Mouse (Mus musculus) neural tube, embryonic 15.5 days (tissue): ENCODE results near the gene Ccdc8. TPM values are rescaled to one million over a fixed set of nuclear protein-coding genes. Genes with fewer than 3 reads are reported as not detected.

Experiments used
- ATAC-seq: fragments of 200-750 bp; cut with Nextera tagmentation; 2 replicates; pipeline ENCODE4 v1.8.0; 2017; ENCODE audit warnings: mild to moderate bottlenecking, moderate TSS enrichment, moderate library complexity; ENCODE audit not compliant: low FRiP score
- H3K27ac ChIP-seq: fragments of 300-500 bp; sonication (generic); replicated peaks from 2 replicates; pipeline ENCODE4 v1.5.1; 2015; ENCODE audit warnings: mild to moderate bottlenecking, inconsistent platforms
- H3K27me3 ChIP-seq: fragments of 300-500 bp; sonication (generic); replicated peaks from 2 replicates; pipeline ENCODE4 v1.6.1; 2015; ENCODE audit warnings: inconsistent platforms
- H3K36me3 ChIP-seq: fragments of 300-500 bp; sonication (generic); 2 replicates; pipeline ENCODE4 v1.6.1; 2015; ENCODE audit warnings: inconsistent platforms
- H3K4me1 ChIP-seq: fragments of 300-500 bp; sonication (generic); 2 replicates; pipeline ENCODE4 v1.6.1; 2015; ENCODE audit warnings: inconsistent platforms
- H3K4me2 ChIP-seq: fragments of 300-500 bp; sonication (generic); 2 replicates; pipeline ENCODE4 v1.6.1; 2015; ENCODE audit warnings: inconsistent platforms, mild to moderate bottlenecking, moderate library complexity
- H3K4me3 ChIP-seq: fragments of 300-500 bp; sonication (generic); replicated peaks from 2 replicates; pipeline ENCODE4 v1.5.1; 2015; ENCODE audit warnings: mild to moderate bottlenecking, inconsistent platforms
- H3K9ac ChIP-seq: fragments of 300-500 bp; sonication (generic); replicated peaks from 2 replicates; pipeline ENCODE4 v1.6.1; 2015; ENCODE audit warnings: mild to moderate bottlenecking, inconsistent platforms
- H3K9me3 ChIP-seq: fragments of 300-500 bp; sonication (generic); replicated peaks from 2 replicates; pipeline ENCODE4 v1.6.1; 2016; ENCODE audit warnings: inconsistent platforms
- WGBS: fragments of 180-500 bp; shearing (Covaris S2); methylation state at CpG from one replicate; pipeline ENCODE4 v1.1.7; 2015; ENCODE audit warnings: mixed read lengths; 5-methylcytosine and 5-hydroxymethylcytosine counted together
- polyA plus RNA-seq: library from polyadenylated mRNA; unstranded; fragments of >200 nt; fragmentation: Nextera tagmentation; extraction: Ambion mirVana; gene quantifications from 2 replicates; pipeline ENCODE4 v1.2.1, GENCODE M21; 2015

Ccdc8 gene
- 7.7 and 13.9 TPM in 2 replicates for polyA plus RNA-seq

GRCm38 (mm10) chr7:16992451-16992807, at the start of gene Ccdc8:
Gene Ccdc8, plus strand, starts transcription at chr7:16992708.
- Histone ChIP-seq H3K4me2 (peak within 1 kb of the TSS; percentile 53), H3K27ac (peak within 1 kb of the TSS; percentile 77), H3K27me3 (0 out of 2 replicates have a peak, but pooled peaks cover 3% of the 10 kb centered on the region), H3K4me1 (peaks cover 54% of the 10 kb centered on the region), H3K9me3 (no peaks in the 10 kb centered on the region), H3K4me3 (peak within 1 kb of the TSS; percentile 40), H3K9ac (no peak within 1 kb of the TSS), H3K36me3 (no peaks in the 10 kb centered on the region)
- WGBS: 95% methylated on average over 5 of the region's 5 CpGs
- no peak for ATAC-seq

GRCm38 (mm10) chr7:16942861-16943260, 49.6 kb upstream of the Ccdc8 start:
- Histone ChIP-seq H3K27me3 (no peaks in the 10 kb centered on the region), H3K27ac (peak overlapping the region; percentile 93), H3K36me3 (no peaks in the 10 kb centered on the region), H3K4me3 (no peak overlapping the region), H3K4me2 (no peak overlapping the region), H3K9me3 (no peaks in the 10 kb centered on the region), H3K4me1 (peaks cover 75% of the 10 kb centered on the region), H3K9ac (no peak overlapping the region)
- 25% methylated on average over 4 of the region's 4 CpGs for WGBS
- no peak for ATAC-seq

DNA sequence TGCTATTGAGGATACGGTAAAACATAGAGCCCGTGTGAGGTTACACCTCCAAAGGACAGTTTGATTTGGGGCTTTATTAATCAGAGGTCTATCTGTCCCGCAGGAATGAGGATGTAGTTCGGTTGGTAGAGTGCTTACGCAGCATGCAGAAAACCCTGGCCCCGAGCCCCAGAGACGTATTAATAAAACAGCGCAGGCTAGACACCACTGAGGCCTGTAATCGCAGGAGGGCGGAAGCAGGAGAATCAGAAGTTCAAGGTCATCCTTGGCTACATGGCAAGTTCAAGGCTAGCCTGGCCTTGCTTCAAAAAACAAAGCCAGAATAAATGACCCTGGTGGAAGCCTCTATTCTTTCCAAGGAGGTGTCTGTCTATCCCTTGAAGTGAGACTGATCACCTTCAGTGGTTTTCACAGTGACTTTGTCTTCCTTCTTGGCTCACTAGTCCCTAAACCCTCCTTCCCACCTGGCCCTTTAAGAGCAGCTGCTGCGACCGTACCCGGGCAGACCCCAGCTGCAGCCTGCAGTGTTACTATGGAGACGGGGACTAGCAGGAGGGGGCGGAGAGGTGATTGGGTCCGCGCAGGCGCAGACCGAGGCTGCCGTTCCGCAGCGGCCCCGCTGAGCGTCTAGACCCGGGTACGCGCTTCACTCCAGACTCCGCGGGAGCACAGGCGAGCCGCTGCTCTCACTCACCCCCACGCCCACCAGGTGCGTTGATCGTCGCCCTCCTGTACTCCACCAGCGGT, 48.3 kb upstream of the Ccdc8 start, which contains the start of gene Pnmal2:
Pnmal2 (plus strand) TSS at position 622 of the 747 bp plus-strand sequence.
- H3K4me3 ChIP-seq: peak within 1 kb of the TSS; percentile 68
- H3K9ac ChIP-seq: peak within 1 kb of the TSS; percentile 90
- H3K27ac ChIP-seq: peak within 1 kb of the TSS; percentile 93
- no peaks in the 10 kb centered on the region for H3K27me3 ChIP-seq
- no peaks in the 10 kb centered on the region; the same call in 1 of the 2 replicates for H3K36me3 ChIP-seq
- H3K4me1 ChIP-seq: peaks cover 75% of the 10 kb centered on the region
- WGBS: 8% methylated on average over 36 of the region's 36 CpGs
- no peaks in the 10 kb centered on the region for H3K9me3 ChIP-seq
- H3K4me2 ChIP-seq: peak within 1 kb of the TSS; percentile 93
- ATAC-seq: peak; percentile 86

DNA sequence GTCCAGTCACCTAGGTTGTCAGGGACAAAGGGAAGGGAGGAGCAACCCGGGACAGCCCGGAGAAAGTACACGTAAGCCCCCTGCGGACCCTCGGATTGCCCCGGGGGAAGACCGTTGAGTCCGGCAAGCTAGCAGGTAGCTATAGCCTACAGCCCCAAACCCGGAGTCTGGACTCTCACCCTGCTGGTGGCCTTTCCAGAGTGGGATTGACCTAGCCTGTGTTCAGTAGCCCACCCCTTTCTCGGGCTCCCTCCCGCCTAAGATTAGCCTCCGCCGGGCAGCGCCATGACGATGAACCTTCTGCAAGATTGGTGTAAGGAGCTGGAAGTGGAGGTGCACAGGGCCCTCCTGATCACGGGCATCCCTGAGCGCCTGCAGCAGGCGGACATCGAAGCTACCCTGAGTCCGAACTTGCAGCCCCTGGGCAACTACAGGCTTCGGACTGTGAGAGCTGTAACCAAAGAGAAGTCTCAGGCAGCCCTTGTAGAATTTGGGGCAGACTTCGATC, 47.6 kb upstream of the Ccdc8 start:
- Histone ChIP-seq H3K27ac (peak overlapping the region; percentile 93), H3K4me3 (peak overlapping the region; percentile 68), H3K4me2 (peak overlapping the region; percentile 93), H3K9ac (peak overlapping the region; percentile 90), H3K9me3 (no peaks in the 10 kb centered on the region), H3K27me3 (no peaks in the 10 kb centered on the region), H3K36me3 (no peaks in the 10 kb centered on the region; the same call in 1 of the 2 replicates), H3K4me1 (peaks cover 79% of the 10 kb centered on the region)
- peak; percentile 18 for ATAC-seq
- 2% methylated on average over 22 of the region's 22 CpGs for WGBS

DNA sequence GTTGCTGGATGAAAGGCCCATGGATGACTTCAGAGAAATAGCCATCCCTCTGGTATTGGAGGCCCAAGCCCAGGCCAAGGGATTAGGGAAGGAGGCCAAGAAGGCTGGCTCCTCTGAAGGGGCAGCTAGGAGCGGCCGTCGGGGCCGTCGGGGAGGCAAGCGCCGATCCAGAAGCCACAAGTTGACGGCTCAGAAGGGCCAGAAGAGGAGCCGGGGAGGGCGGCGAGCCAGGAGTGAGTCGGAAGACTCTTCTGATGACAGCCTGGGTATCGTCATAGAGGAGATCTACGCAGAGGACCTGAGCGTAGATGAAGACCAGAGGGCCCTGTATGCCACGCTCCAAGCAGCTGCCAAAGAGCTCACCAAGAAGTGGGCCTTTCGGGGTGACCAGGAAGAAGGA, 47.1 kb upstream of the Ccdc8 start:
- Histone ChIP-seq H3K4me1 (peaks cover 79% of the 10 kb centered on the region), H3K9ac (peak overlapping the region; percentile 90), H3K36me3 (no peaks in the 10 kb centered on the region; the same call in 1 of the 2 replicates), H3K27ac (peak overlapping the region; percentile 93), H3K27me3 (no peaks in the 10 kb centered on the region), H3K4me2 (peak overlapping the region; percentile 93), H3K4me3 (peak overlapping the region; percentile 68), H3K9me3 (no peaks in the 10 kb centered on the region)
- no peak for ATAC-seq
- 11% methylated on average over 17 of the region's 17 CpGs for WGBS

DNA sequence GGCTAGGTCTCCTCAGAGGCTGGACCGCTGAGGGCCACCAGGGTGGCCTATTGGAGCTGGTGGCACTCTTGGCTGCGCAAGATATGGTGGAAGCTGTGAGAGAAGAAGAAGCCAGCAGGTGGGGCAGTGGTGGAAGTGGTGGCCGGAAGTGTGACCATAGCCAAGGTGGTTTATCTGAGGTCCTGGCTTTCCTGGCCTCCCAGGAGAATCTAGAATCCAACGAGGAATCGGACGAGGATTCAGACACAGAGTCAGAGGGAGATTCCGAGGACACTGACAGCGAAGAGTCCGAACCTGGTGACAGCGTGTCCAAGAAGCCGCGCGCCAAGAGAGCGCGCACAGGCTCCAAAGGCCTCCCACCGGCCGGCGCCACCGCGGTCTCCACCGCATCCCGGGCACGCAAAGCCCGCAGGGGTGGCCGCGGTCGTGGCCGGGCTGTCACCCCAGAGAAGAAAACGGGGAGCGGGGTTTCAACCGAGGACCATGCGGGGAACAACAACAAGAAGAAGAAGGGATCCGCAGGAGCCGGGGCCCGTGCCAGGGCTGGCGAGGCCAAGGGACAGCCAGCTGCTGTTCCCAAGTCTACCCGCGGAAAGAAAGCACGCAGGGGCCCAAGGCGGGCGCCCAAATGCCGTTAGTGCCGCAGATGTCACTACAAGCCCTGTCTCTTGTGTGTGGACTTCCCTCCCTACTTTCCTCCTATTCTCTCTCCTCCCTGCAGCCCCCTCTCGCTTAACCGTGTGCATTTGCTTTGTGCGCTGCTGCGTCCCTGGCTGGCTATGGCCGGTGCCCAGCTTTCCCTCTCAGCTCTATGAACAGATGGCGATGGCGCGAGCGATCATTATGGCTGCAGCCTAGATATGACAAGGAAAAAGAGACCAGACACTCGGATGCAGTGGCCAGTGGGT, 45.8 kb upstream of the Ccdc8 start:
- 2% methylated on average over 53 of the region's 53 CpGs for WGBS
- H3K4me1 ChIP-seq: peaks cover 84% of the 10 kb centered on the region

DNA sequence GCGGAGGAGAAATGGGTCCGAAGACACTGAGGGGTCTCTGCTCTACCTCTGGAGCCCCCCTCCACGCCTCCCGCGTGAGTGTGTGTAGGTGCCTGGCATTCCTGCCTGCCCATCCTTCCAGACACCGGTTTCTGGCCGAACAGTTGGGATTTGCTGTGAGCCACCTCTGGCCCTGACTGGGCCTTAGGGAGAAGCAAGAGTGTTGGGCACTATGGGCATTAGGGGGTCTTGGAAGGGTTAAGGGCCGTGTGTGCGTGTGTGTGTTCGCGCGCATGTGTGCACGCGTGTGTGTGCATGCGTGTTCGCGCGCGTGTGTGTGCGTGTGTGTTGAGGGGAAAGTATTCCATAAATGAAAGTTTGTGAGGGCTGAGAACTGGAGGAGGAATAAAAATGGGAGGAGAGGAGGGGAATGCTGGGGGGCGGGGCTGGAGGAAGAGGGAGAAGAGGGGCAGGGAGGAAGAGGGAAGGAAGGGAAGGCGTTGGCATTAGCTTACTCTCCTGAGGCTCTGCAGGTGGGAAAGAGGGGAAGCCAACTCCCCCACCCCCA, 45.1 kb upstream of the Ccdc8 start:
- H3K9ac ChIP-seq: peak overlapping the region; percentile 90
- WGBS: 8% methylated on average over 22 of the region's 22 CpGs
- H3K4me2 ChIP-seq: peak overlapping the region; percentile 93
- peaks cover 84% of the 10 kb centered on the region for H3K4me1 ChIP-seq
- no peak for ATAC-seq
- H3K27me3 ChIP-seq: no peaks in the 10 kb centered on the region
- H3K36me3 ChIP-seq: no peaks in the 10 kb centered on the region; the same call in 1 of the 2 replicates
- no peaks in the 10 kb centered on the region for H3K9me3 ChIP-seq
- H3K4me3 ChIP-seq: peak overlapping the region; percentile 68
- H3K27ac ChIP-seq: peak overlapping the region; percentile 93

More for the DNA sequence above, 45.8 kb upstream of the Ccdc8 start:
- Histone ChIP-seq H3K27me3 (no peaks in the 10 kb centered on the region), H3K9me3 (no peaks in the 10 kb centered on the region), H3K9ac (peak overlapping the region; percentile 90), H3K4me3 (peak overlapping the region; percentile 68), H3K27ac (peak overlapping the region; percentile 93), H3K36me3 (no peaks in the 10 kb centered on the region; the same call in 1 of the 2 replicates), H3K4me2 (peak overlapping the region; percentile 93)
- ATAC-seq: no peak

- H3K4me2 ChIP-seq: peak overlapping the region; percentile 93
- H3K27ac ChIP-seq: peak overlapping the region; percentile 93
- H3K4me1 ChIP-seq: peaks cover 84% of the 10 kb centered on the region
- H3K27me3 ChIP-seq: no peaks in the 10 kb centered on the region
- 0% methylated on average over 4 of the region's 4 CpGs for WGBS
- no peaks in the 10 kb centered on the region; the same call in 1 of the 2 replicates for H3K36me3 ChIP-seq
- H3K4me3 ChIP-seq: peak overlapping the region; percentile 68
- ATAC-seq: no peak
- H3K9me3 ChIP-seq: no peaks in the 10 kb centered on the region
- peak overlapping the region; percentile 90 for H3K9ac ChIP-seq
Measured at GRCm38 (mm10) chr7:16947959-16948361, 44.5 kb upstream of the Ccdc8 start.

DNA sequence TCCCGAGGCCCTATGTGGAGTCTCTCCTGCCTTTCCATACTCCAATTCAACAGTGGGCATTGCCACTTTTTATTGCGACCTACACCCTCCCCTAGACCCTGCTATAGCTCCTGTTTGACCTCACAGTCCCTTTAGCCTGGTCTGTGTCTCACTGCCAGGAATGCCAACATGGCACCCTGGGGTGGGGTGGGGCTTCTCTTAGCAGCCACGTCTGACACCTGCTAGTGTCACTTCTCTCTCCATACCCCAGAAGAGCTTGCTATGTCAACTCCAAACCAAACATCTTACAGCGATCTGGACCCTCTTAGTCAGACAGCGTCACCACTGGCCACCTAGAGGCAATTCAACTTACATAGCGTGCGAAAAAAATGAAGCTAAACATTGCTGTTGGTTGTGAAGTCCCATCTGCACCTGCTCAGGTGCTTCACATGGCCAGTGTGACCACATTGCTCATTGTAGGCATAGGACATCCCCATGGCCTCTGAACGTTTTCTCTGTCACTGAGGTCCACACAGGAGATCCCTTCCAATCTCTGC, 43.5 kb upstream of the Ccdc8 start:
- H3K4me3 ChIP-seq: peak overlapping the region; percentile 68
- H3K27me3 ChIP-seq: no peaks in the 10 kb centered on the region
- peak overlapping the region; percentile 90; the same call in 1 of the 2 replicates for H3K9ac ChIP-seq
- peak overlapping the region; percentile 81 for H3K27ac ChIP-seq
- peaks cover 74% of the 10 kb centered on the region for H3K4me1 ChIP-seq
- H3K4me2 ChIP-seq: peak overlapping the region; percentile 93
- H3K9me3 ChIP-seq: no peaks in the 10 kb centered on the region
- H3K36me3 ChIP-seq: no peaks in the 10 kb centered on the region; the same call in 1 of the 2 replicates
- 56% methylated on average over 8 of the region's 8 CpGs for WGBS
- no peak for ATAC-seq

DNA sequence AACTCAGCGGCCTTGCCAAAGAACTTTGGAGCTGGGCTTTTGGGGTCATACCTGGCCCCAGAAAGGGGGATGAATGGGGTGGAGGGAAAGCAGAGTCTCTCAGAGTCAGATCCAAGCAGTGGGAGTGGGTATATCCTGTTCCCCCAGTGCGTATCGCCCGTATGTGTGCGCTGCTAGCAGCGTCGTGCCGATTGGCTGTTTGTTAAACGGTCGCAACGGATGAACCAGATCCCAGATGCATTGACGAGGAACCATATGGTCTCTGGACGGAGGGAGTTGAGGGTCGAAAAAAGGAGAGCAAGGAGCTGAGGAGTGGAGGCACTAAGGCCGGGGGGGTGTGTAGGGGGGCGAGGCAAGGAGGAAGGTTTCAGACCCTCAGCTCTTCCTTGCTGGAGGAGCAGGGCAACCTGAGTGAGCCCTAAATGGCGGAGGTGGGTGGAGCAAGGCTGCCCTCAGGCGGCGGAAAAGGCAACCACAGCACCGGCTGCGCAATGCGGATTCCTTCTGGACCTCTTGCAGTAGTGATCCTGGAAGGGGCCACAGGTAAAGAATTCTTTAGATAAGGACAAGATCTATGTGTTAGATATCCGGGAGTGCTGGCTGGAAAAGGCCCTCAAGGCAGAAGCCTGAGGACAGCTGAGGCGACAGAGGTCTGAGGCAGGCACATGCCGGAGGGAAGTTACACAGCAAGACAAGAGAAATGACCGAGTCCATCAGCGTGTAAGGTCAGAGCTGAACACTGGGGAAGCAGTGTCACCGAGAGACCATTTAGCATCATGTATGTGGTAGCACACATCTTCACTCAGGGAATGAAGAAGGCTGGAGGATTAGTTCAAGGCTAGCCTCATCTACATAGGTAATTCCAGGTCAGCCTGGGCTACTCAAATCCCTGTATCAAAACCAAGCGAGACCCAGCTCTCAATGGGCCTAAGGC, 42.3 kb upstream of the Ccdc8 start:
- WGBS: 11% methylated on average over 29 of the region's 29 CpGs

More for the DNA sequence above, 42.3 kb upstream of the Ccdc8 start:
- Histone ChIP-seq H3K4me2 (peak overlapping the region; percentile 93), H3K9me3 (no peaks in the 10 kb centered on the region), H3K9ac (peak overlapping the region; percentile 35), H3K36me3 (no peaks in the 10 kb centered on the region; the same call in 1 of the 2 replicates), H3K4me3 (peak overlapping the region; percentile 68), H3K27me3 (no peaks in the 10 kb centered on the region), H3K27ac (peak overlapping the region; percentile 81), H3K4me1 (peaks cover 68% of the 10 kb centered on the region)
- ATAC-seq: peak; percentile 67
